Mouse (Mus musculus): ENCODE measurements at regions not wholly inside any gene's neighbourhood (a gene's known extent, or its start where the extent isn't known, plus 50 kb on each side); places are given as distances from the start of the nearest gene placed in this dataset.

DNA sequence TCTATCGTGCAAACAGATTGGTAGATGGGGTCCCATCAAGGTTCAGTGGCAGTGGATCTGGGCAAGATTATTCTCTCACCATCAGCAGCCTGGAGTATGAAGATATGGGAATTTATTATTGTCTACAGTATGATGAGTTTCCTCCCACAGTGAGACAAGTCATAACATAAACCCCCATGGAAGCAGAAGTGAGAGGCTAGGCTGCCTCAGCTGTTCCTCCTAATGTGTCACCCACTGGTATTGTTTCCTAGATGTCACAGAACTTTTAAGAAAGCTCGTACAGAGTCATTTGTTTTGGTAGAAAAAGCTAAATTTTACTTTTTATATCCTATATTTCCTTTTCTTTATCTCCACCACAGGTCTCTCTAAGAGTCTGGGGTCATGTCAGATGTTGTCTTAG lies 721.1 kb upstream of the Tacstd2 start:
- no peaks in the 10 kb centered on the region for H3K9me3 ChIP-seq (replicated peaks; ENCODE audit: insufficient read depth, low read length)
- H3K36me3 ChIP-seq (ENCODE audit: control insufficient read depth in 1 of 2, insufficient read depth in 2 of 2, low read length in 2 of 2): no peaks in the 10 kb centered on the region
- H3K9ac ChIP-seq (ENCODE audit: control insufficient read depth, low read depth, low read length, poor library complexity, severe bottlenecking): no peak overlapping the region
- TF ChIP-seq JUND (IDR thresholded peaks at IDR 0.05; ENCODE audit: low read depth, low read length): no peak
- no peak for TF ChIP-seq ZMIZ1 (IDR thresholded peaks at IDR 0.05; ENCODE audit: low read depth, low read length)
- TF ChIP-seq ZC3H11A (IDR thresholded peaks at IDR 0.05; ENCODE audit: low read depth, low read length): no peak
- no peak for TF ChIP-seq NELFE (IDR thresholded peaks at IDR 0.05; ENCODE audit: low read depth, low read length)
- TF ChIP-seq MAZ (IDR thresholded peaks at IDR 0.05; ENCODE audit: low read depth, low read length): no peak
- TF ChIP-seq RAD21 (IDR thresholded peaks at IDR 0.05; ENCODE audit: low read depth, low read length): no peak
- no peak for TF ChIP-seq E2F4 (IDR thresholded peaks at IDR 0.05; ENCODE audit: borderline replicate concordance, low read depth, low read length)
- no peak for TF ChIP-seq CHD1 (IDR thresholded peaks at IDR 0.05; ENCODE audit: low read depth, low read length)
- no peak for TF ChIP-seq SIN3A (IDR thresholded peaks at IDR 0.05; ENCODE audit: low read length)
- TF ChIP-seq ELF1 (IDR thresholded peaks at IDR 0.05; ENCODE audit: low read depth, low read length): no peak
- no peak overlapping the region for H3K27ac ChIP-seq (ENCODE audit: control insufficient read depth, low read depth, low read length)
- no peak for DNase-seq (ENCODE audit: low read depth, low spot score)
- no peak overlapping the region for H3K4me3 ChIP-seq (ENCODE audit: control insufficient read depth in 1 of 2, insufficient read depth in 1 of 2, low read depth in 2 of 2, low read length in 2 of 2)
- H3K79me2 ChIP-seq (ENCODE audit: control insufficient read depth, insufficient read depth, low read length, poor library complexity): no peaks in the 10 kb centered on the region
- H3K27me3 ChIP-seq (ENCODE audit: control insufficient read depth in 1 of 2, insufficient read depth in 2 of 2, low read length in 2 of 2): no peaks in the 10 kb centered on the region
- no peaks in the 10 kb centered on the region for H3K4me1 ChIP-seq (ENCODE audit: control insufficient read depth in 1 of 2, insufficient read depth in 2 of 2, low read length in 2 of 2)

GRCm38 (mm10) chr6:68256151-68256550 lies 720.6 kb upstream of the Tacstd2 start:
- no peak overlapping the region for H3K27ac ChIP-seq (ENCODE audit: control insufficient read depth, low read depth, low read length)
- TF ChIP-seq EP300 (IDR thresholded peaks at IDR 0.05; ENCODE audit: low read depth in 1 of 2, low read length in 2 of 2) (no peak), UBTF (IDR thresholded peaks at IDR 0.05; ENCODE audit: borderline replicate concordance, insufficient read depth, low read depth, low read length) (no peak), RCOR1 (IDR thresholded peaks at IDR 0.05; ENCODE audit: low read depth, low read length) (no peak), ZC3H11A (IDR thresholded peaks at IDR 0.05; ENCODE audit: low read depth, low read length) (no peak), POLR2AphosphoS2 (IDR thresholded peaks at IDR 0.05; ENCODE audit: low read length) (no peak), NRF1 (IDR thresholded peaks at IDR 0.05; ENCODE audit: insufficient read depth, low read depth, low read length, poor library complexity, severe bottlenecking) (no peak), MAFK (IDR thresholded peaks at IDR 0.05; ENCODE audit: borderline replicate concordance, low read depth, low read length) (no peak), MAX (IDR thresholded peaks at IDR 0.05; ENCODE audit: low read length) (no peak)
- no peaks in the 10 kb centered on the region for H3K27me3 ChIP-seq (ENCODE audit: control insufficient read depth in 1 of 2, insufficient read depth in 2 of 2, low read length in 2 of 2)
- no peak overlapping the region for H3K4me3 ChIP-seq (ENCODE audit: control insufficient read depth in 1 of 2, insufficient read depth in 1 of 2, low read depth in 2 of 2, low read length in 2 of 2)
- H3K36me3 ChIP-seq (ENCODE audit: control insufficient read depth in 1 of 2, insufficient read depth in 2 of 2, low read length in 2 of 2): no peaks in the 10 kb centered on the region
- no peaks in the 10 kb centered on the region for H3K9me3 ChIP-seq (replicated peaks; ENCODE audit: insufficient read depth, low read length)
- H3K9ac ChIP-seq (ENCODE audit: control insufficient read depth, low read depth, low read length, poor library complexity, severe bottlenecking): no peak overlapping the region
- no peaks in the 10 kb centered on the region for H3K79me2 ChIP-seq (ENCODE audit: control insufficient read depth, insufficient read depth, low read length, poor library complexity)
- H3K4me1 ChIP-seq (ENCODE audit: control insufficient read depth in 1 of 2, insufficient read depth in 2 of 2, low read length in 2 of 2): no peaks in the 10 kb centered on the region
- DNase-seq (ENCODE audit: low read depth, low spot score): no peak
